Mouse (Mus musculus) embryonic facial prominence, embryonic 12.5 days (tissue): ENCODE results near the gene Dtx1. TPM values are rescaled to one million over a fixed set of nuclear protein-coding genes. Genes with fewer than 3 reads are reported as not detected.

Experiments
- ATAC-seq: fragments of 200-750 bp; cut with Nextera tagmentation; 2 replicates; pipeline ENCODE4 v1.8.0; 2017; ENCODE audit not compliant: insufficient number of reproducible peaks, insufficient read depth, low FRiP score, low TSS enrichment
- H3K27ac ChIP-seq: fragments of 300-500 bp; sonication (generic); 2 replicates; pipeline ENCODE4 v1.5.1; 2016; ENCODE audit warnings: mild to moderate bottlenecking
- H3K27me3 ChIP-seq: fragments of 300-500 bp; sonication (generic); 2 replicates; pipeline ENCODE4 v1.6.1; 2016; ENCODE audit warnings: mild to moderate bottlenecking, moderate library complexity
- H3K36me3 ChIP-seq: fragments of 300-500 bp; sonication (generic); 2 replicates; pipeline ENCODE4 v1.6.1; 2016; ENCODE audit warnings: mild to moderate bottlenecking
- H3K4me1 ChIP-seq: fragments of 300-500 bp; sonication (generic); 2 replicates; pipeline ENCODE4 v1.6.1; 2016
- H3K4me2 ChIP-seq: fragments of 300-500 bp; sonication (generic); replicated peaks from 2 replicates; pipeline ENCODE4 v1.6.1; 2016; ENCODE audit warnings: mild to moderate bottlenecking, moderate library complexity
- H3K4me3 ChIP-seq: fragments of 300-500 bp; sonication (generic); 2 replicates; pipeline ENCODE4 v1.5.1; 2016; ENCODE audit warnings: mild to moderate bottlenecking
- H3K9ac ChIP-seq: fragments of 300-500 bp; sonication (generic); 2 replicates; pipeline ENCODE4 v1.6.1; 2016; ENCODE audit warnings: mild to moderate bottlenecking, moderate library complexity
- H3K9me3 ChIP-seq: fragments of 300-500 bp; sonication (generic); 2 replicates; pipeline ENCODE4 v1.6.1; 2016; ENCODE audit warnings: mild to moderate bottlenecking, moderate library complexity
- WGBS: fragments of 180-500 bp; shearing (Covaris S2); methylation state at CpG from one replicate; pipeline ENCODE4 v1.1.7; 2016; 5-methylcytosine and 5-hydroxymethylcytosine counted together
- polyA plus RNA-seq: library from polyadenylated mRNA; unstranded; fragments of >200 nt; fragmentation: Nextera tagmentation; extraction: Ambion mirVana; gene quantifications from 2 replicates; pipeline ENCODE4 v1.2.1, GENCODE M21; 2016

The Dtx1 gene
- 8.9 and 9.1 TPM in 2 replicates for polyA plus RNA-seq

- no peak for ATAC-seq
- peak within 1 kb of the TSS; percentile 56 for H3K4me3 ChIP-seq
- H3K36me3 ChIP-seq = no peaks in the 10 kb centered on the region
- peaks cover 22% of the 10 kb centered on the region for H3K4me1 ChIP-seq
- H3K27ac ChIP-seq = no peak within 1 kb of the TSS
- no peaks in the 10 kb centered on the region for H3K9me3 ChIP-seq
- H3K4me2 ChIP-seq = peak within 1 kb of the TSS; percentile 96
- peaks cover 81% of the 10 kb centered on the region for H3K27me3 ChIP-seq
- WGBS = 20% methylated on average over 3 of the region's 3 CpGs
- peak within 1 kb of the TSS; percentile 64 for H3K9ac ChIP-seq
Observed at GRCm38 (mm10) chr5:120711827-120712226, at the start of gene Dtx1. Gene Dtx1 (minus strand): TSS chr5:120711927.

DNA sequence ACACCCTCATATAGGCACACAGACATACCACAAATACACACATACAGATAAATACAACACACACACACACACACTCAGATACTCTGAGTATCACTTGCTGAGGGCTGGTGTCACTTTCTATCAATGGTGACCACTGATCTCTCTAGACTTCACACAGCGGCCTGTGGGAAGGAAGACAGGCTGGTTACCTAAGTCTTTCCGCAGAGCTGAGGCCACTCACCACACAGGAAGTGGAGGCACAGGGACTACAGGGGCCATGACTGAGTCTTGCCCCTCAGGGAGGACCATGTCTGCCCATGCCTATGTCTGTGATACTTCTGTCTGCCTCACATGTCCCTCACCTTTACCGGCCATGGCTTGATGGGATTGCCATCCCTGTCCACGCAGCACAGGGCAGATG lies 42.5 kb upstream of the Dtx1 start:
- Histone ChIP-seq H3K4me3 (no peak overlapping the region), H3K36me3 (no peaks in the 10 kb centered on the region), H3K27me3 (0 out of 2 replicates have a peak, but pooled peaks cover 3% of the 10 kb centered on the region), H3K4me1 (no peaks in the 10 kb centered on the region), H3K9ac (no peak overlapping the region), H3K27ac (no peak overlapping the region), H3K9me3 (no peaks in the 10 kb centered on the region), H3K4me2 (no peak overlapping the region)
- no peak for ATAC-seq
- WGBS = 83% methylated on average over 4 of the region's 4 CpGs

DNA sequence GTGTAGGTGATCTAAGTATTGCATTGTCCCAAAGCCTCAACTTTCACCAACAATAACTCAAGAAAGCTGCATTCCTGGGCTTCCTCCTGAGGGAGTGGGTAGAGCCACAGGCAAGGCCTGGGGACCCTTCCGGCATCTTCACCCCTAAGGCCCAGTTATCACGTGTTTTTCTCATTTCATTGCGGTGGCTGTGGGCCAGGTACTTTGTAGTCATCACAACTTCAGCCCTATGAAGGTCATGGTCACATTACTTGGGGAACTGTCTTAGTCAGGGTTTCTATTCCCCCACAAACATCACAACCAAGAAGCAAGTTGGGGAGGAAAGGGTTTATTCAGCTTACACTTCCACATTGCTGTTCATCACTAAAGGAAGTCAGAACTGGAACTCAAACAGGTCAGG lies 41.1 kb upstream of the Dtx1 start:
- no peak for ATAC-seq

DNA sequence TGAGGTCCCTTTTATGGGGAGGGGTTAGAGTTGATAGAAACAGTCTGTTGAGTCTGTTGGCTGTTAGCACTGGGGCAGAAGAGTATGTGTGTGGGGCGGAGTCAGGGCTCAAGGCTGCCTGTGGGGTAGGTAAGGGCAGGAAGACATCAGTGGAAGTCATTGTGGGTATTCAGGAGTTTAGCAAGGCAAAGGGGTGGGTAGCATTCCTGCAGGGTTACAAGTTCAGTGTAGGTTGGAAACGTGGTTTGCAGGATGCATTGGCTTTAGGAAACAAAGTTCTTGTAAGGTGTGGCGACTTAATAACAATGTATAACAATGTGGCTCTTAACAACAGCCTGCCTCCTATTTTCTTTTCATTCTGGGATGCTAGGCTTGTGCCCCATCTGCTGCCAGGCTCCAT lies 39.5 kb upstream of the Dtx1 start:
- H3K4me2 ChIP-seq = no peak overlapping the region
- no peak overlapping the region for H3K9ac ChIP-seq
- ATAC-seq = no peak
- no peak overlapping the region for H3K4me3 ChIP-seq
- no peaks in the 10 kb centered on the region for H3K36me3 ChIP-seq
- H3K9me3 ChIP-seq = no peaks in the 10 kb centered on the region
- H3K27ac ChIP-seq = no peak overlapping the region
- 0 out of 2 replicates have a peak, but pooled peaks cover 3% of the 10 kb centered on the region for H3K27me3 ChIP-seq
- 80% methylated on average over 3 of the region's 3 CpGs for WGBS
- H3K4me1 ChIP-seq = no peaks in the 10 kb centered on the region

More for the DNA sequence above, 41.1 kb upstream of the Dtx1 start:
- WGBS = 81% methylated on average over 3 of the region's 3 CpGs
- Histone ChIP-seq H3K27me3 (0 out of 2 replicates have a peak, but pooled peaks cover 3% of the 10 kb centered on the region), H3K4me3 (no peak overlapping the region), H3K4me2 (no peak overlapping the region), H3K9ac (no peak overlapping the region), H3K27ac (no peak overlapping the region), H3K9me3 (no peaks in the 10 kb centered on the region), H3K36me3 (no peaks in the 10 kb centered on the region), H3K4me1 (no peaks in the 10 kb centered on the region)

DNA sequence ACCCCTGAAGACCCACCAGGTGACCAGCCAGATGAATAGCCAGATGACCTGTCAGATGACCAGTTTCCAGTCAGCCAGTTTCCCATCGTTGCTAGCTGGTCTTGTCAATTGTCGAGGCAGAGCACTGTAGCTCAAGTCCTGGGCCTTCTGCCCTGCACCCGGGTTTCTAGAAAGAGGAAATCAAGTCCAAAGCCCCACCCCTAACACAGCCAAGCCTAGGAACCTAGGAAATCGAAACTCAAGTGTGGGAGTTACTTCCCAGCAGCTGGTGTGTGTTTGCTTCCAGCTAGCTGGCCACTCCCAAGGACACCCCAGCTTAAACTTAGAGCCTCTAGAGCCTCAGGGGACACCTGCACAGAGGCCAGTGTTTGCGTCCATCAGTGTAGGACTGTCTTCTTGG lies 38.0 kb upstream of the Dtx1 start, which contains the start of gene Oas2:
TSS of gene Oas2 (minus strand) at position 166 of the 400 bp plus-strand sequence.
- Histone ChIP-seq H3K27ac (no peak within 1 kb of the TSS), H3K4me1 (no peaks in the 10 kb centered on the region), H3K27me3 (0 out of 2 replicates have a peak, but pooled peaks cover 3% of the 10 kb centered on the region), H3K4me2 (no peak within 1 kb of the TSS), H3K9me3 (no peaks in the 10 kb centered on the region), H3K9ac (no peak within 1 kb of the TSS), H3K4me3 (no peak within 1 kb of the TSS), H3K36me3 (no peaks in the 10 kb centered on the region)
- 66% methylated on average over 5 of the region's 5 CpGs for WGBS
- no peak for ATAC-seq

DNA sequence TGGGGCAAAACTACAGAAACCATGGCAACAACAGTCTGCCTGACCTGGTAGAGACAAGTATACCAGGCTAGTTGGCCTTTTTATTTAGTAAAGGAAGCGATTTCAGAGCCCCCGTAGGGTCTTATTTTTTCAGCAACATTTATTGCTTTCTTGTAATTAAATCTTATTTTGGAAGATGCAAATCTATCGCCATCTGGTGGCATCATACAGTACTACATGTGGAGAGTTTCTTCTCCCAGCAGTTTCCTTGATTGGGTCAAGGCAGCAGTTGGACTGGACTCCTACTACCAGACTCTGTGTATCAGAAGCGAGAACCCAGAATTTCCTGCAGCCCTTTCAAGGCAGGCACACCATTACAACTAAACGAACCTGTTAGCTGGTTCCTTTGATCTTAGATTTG lies 34.7 kb upstream of the Dtx1 start:
- H3K9me3 ChIP-seq = no peaks in the 10 kb centered on the region
- no peak overlapping the region for H3K27ac ChIP-seq
- no peaks in the 10 kb centered on the region for H3K4me1 ChIP-seq
- no peak overlapping the region for H3K4me2 ChIP-seq
- no peak overlapping the region for H3K4me3 ChIP-seq
- no peaks in the 10 kb centered on the region for H3K36me3 ChIP-seq
- no peak overlapping the region for H3K9ac ChIP-seq
- H3K27me3 ChIP-seq = peaks cover 3% of the 10 kb centered on the region; the same call in 1 of the 2 replicates
- WGBS = 11% methylated on average over 5 of the region's 5 CpGs
- ATAC-seq = no peak

DNA sequence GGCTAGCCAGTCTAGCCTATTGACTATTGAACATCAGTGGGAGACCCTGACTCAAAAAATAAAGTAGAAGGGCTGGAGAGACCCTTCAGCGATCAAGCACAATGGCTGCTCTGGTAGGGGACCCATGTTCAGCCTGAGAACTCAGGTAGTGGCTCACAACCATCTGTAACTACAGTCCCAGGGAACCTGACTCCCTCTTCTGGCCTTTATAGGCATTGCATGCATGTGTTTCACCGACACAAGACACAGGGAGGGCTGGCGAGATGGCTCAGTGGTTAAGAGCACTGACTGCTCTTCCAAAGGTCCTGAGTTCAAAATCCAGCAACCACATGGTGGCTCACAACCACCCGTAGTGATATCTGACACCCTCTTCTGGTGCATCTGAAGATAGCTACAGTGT lies 30.4 kb upstream of the Dtx1 start:
- Histone ChIP-seq H3K9me3 (no peaks in the 10 kb centered on the region), H3K9ac (no peak overlapping the region), H3K4me1 (no peaks in the 10 kb centered on the region), H3K27me3 (peaks cover 2% of the 10 kb centered on the region; the same call in 1 of the 2 replicates), H3K4me3 (no peak overlapping the region), H3K27ac (no peak overlapping the region), H3K4me2 (no peak overlapping the region), H3K36me3 (no peaks in the 10 kb centered on the region)
- no peak for ATAC-seq
- 22% methylated on average over 4 of the region's 4 CpGs for WGBS

GRCm38 (mm10) chr5:120734380-120734990 lies 22.8 kb upstream of the Dtx1 start:
- no peak for ATAC-seq

GRCm38 (mm10) chr5:120733696-120734095 lies 22.0 kb upstream of the Dtx1 start:
- WGBS = 92% methylated on average over 3 of the region's 3 CpGs
- Histone ChIP-seq H3K27me3 (peaks cover 9% of the 10 kb centered on the region; the same call in 1 of the 2 replicates), H3K9ac (no peak overlapping the region), H3K27ac (no peak overlapping the region), H3K36me3 (no peaks in the 10 kb centered on the region), H3K4me3 (no peak overlapping the region), H3K4me1 (peaks cover 12% of the 10 kb centered on the region; the same call in 1 of the 2 replicates), H3K9me3 (no peaks in the 10 kb centered on the region), H3K4me2 (no peak overlapping the region)
- ATAC-seq = no peak

More at GRCm38 (mm10) chr5:120734380-120734990, 22.8 kb upstream of the Dtx1 start:
- no peak overlapping the region for H3K9ac ChIP-seq
- peaks cover 12% of the 10 kb centered on the region; the same call in 1 of the 2 replicates for H3K4me1 ChIP-seq
- peaks cover 9% of the 10 kb centered on the region; the same call in 1 of the 2 replicates for H3K27me3 ChIP-seq
- H3K4me3 ChIP-seq = no peak overlapping the region
- WGBS = 67% methylated on average over 13 of the region's 14 CpGs
- no peak overlapping the region for H3K27ac ChIP-seq
- H3K9me3 ChIP-seq = no peaks in the 10 kb centered on the region
- no peaks in the 10 kb centered on the region for H3K36me3 ChIP-seq
- no peak overlapping the region for H3K4me2 ChIP-seq

DNA sequence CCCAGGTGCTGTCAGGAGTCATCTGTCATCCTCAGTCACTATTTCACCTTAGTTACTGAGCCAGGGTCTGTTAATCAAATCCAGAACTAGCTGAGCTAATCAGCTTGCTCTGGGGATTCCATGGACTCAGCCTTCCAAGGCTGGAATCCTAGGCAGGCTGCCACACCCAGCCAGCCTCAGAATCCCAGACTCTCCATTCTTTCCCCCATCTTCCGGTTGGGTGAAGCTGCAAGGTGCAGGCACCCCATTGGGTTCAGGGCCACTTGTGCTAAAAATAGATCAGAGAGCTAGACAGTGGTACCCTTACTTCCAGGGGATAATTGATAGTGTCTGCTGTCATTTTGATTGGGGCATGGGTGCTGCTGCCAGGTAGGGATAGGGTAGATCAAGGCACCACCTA lies 21.0 kb upstream of the Dtx1 start:
- H3K4me1 ChIP-seq = peaks cover 12% of the 10 kb centered on the region; the same call in 1 of the 2 replicates
- ATAC-seq = no peak
- peaks cover 9% of the 10 kb centered on the region; the same call in 1 of the 2 replicates for H3K27me3 ChIP-seq
- H3K9me3 ChIP-seq = no peaks in the 10 kb centered on the region
- no peak overlapping the region for H3K9ac ChIP-seq
- no peaks in the 10 kb centered on the region for H3K36me3 ChIP-seq
- no peak overlapping the region for H3K4me2 ChIP-seq
- no peak overlapping the region for H3K4me3 ChIP-seq
- 65% methylated on average over 1 of the region's 1 CpGs for WGBS
- no peak overlapping the region for H3K27ac ChIP-seq

DNA sequence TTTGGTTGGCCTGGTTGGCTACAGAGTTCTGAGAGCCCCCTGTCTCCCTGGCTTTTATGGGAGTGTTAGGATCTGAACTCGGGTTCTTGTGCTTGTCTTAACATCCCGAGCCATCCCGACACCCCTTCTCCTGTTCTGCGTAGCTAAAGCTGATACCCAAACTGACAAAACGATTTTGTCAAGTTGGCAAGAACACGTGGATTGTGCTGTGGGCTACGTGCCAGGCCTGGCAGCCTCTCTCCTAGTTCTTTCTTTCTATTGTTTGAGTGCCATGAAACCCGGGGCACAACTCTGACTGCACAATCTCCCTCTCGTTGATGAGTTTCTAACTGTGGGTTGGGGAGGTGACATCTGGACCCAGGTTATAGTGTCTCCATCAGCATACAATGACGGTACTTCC lies 17.6 kb upstream of the Dtx1 start:
- Histone ChIP-seq H3K27ac (no peak overlapping the region), H3K9me3 (no peaks in the 10 kb centered on the region), H3K4me2 (no peak overlapping the region), H3K4me1 (peaks cover 9% of the 10 kb centered on the region; the same call in 1 of the 2 replicates), H3K4me3 (no peak overlapping the region), H3K9ac (no peak overlapping the region), H3K36me3 (no peaks in the 10 kb centered on the region), H3K27me3 (peaks cover 5% of the 10 kb centered on the region; the same call in 1 of the 2 replicates)
- WGBS = 80% methylated on average over 10 of the region's 10 CpGs
- no peak for ATAC-seq

- 57% methylated on average over 12 of the region's 12 CpGs for WGBS
- no peak overlapping the region for H3K27ac ChIP-seq
- no peak overlapping the region for H3K9ac ChIP-seq
- H3K4me3 ChIP-seq = no peak overlapping the region
- no peak overlapping the region for H3K4me2 ChIP-seq
- no peak for ATAC-seq
- H3K36me3 ChIP-seq = no peaks in the 10 kb centered on the region
- no peaks in the 10 kb centered on the region for H3K4me1 ChIP-seq
- H3K9me3 ChIP-seq = peaks cover 4% of the 10 kb centered on the region; the same call in 1 of the 2 replicates
- H3K27me3 ChIP-seq = peaks cover 3% of the 10 kb centered on the region; the same call in 1 of the 2 replicates
Observed at GRCm38 (mm10) chr5:120725811-120726455, 14.2 kb upstream of the Dtx1 start.
